Mouse (Mus musculus): ENCODE data around the gene Olfr372. TPM values are rescaled to one million over a fixed set of nuclear protein-coding genes. Genes with fewer than 3 reads are reported as not detected.
"Not testable (repeated sequence)": the region's sequence is repeated elsewhere in the genome, so short reads cannot be mapped to it uniquely, and the experiment has no call there.

The Olfr372 gene
- not detected in 2 replicates for polyA plus RNA-seq (2012; rRNA removed)
- polyA plus RNA-seq (2014; fragmentation: Nextera tagmentation; extraction: Ambion mirVana): not detected in 2 replicates

DNA sequence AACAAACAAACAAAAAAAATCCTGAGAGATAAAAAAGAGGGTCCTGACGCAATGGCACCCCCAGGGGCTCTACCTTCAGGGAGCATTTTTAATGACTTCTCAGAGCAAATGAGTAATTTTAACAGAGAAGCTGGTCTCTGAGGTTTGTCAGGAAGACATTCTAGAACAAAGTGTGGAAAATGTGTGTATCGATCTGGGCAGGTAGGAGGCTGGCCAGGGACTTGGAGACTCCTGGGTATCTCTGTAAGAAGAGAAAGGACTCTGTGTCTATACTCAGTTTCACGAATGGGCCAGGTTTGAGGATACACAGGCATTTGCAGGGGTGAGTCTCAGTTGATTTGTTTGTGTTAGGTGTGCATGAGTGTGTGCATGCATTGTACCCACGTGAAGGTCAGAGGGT is at the start of gene Olfr372:
Gene Olfr372 (plus strand): TSS at position 301 of the 400 bp plus-strand sequence.
- H3K9me3 ChIP-seq (ENCODE audit: control insufficient read depth, low read length); H3K27ac ChIP-seq (replicated peaks; ENCODE audit: low read depth, low read length); DNase-seq (ENCODE audit: low spot score); H3K4me1 ChIP-seq (ENCODE audit: control insufficient read depth, insufficient read depth, low read length); H3K36me3 ChIP-seq (ENCODE audit: control insufficient read depth, insufficient read depth, low read length); H3K4me2 ChIP-seq (replicated peaks; ENCODE audit: low read depth, low read length, severe bottlenecking); H3K27me3 ChIP-seq (ENCODE audit: control insufficient read depth, insufficient read depth, low read length); ATAC-seq (ENCODE audit: low FRiP score, low read depth); H3K4me3 ChIP-seq (replicated peaks; ENCODE audit: low read length); H3K9ac ChIP-seq (ENCODE audit: low read depth, low read length, severe bottlenecking): not testable (repeated sequence)
- WGBS: 72% methylated on average over 4 of the region's 4 CpGs

DNA sequence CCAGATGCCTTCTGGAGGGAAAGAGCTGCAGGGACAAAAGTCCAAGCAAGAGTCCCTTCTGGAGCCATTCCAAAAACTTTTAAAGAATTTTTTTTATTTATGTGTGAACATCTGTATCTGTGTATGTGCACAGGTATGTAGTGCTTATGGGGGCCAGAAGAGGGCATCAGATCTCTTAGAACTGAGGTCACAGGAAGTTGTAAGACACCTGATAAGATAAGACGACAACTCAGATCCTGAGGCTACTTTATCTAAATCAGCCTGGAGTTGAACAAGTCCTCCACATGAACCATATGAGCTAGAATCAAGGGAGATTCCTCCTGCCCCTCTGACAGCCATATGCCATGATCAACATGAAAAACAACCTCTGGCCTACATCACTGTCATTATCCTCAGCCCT is 41.6 kb upstream of the Olfr372 start:
- DNase-seq (ENCODE audit: low spot score): no peak
- no peak overlapping the region for H3K4me3 ChIP-seq (replicated peaks; ENCODE audit: low read length)
- 79% methylated on average over 1 of the region's 1 CpGs for WGBS

DNA sequence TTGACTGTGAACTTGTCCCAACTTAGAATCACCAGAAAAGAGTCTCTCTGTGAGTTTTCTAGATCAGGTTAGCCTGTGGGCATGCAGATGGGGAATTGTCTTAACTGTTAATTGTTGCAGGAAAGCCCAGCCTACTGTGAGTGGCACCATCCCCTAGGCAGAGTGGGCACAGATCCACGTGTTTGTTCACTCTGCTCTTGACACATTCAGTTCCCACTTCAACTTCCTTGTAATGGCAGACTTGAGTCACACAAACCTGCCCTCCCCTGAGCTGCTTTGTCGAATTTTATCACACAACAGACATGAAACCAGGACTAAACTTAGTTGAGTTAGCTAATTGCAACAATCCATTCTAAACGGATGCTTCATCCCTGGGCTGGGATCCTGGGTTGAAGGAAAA is 40.8 kb upstream of the Olfr372 start:
- Histone ChIP-seq H3K27me3 (ENCODE audit: control insufficient read depth, insufficient read depth, low read length) (no peaks in the 10 kb centered on the region), H3K27ac (replicated peaks; ENCODE audit: low read depth, low read length) (no peak overlapping the region), H3K9ac (ENCODE audit: low read depth, low read length, severe bottlenecking) (no peak overlapping the region), H3K4me3 (replicated peaks; ENCODE audit: low read length) (no peak overlapping the region), H3K4me1 (ENCODE audit: control insufficient read depth, insufficient read depth, low read length) (no peaks in the 10 kb centered on the region), H3K4me2 (replicated peaks; ENCODE audit: low read depth, low read length, severe bottlenecking) (no peak overlapping the region), H3K9me3 (ENCODE audit: control insufficient read depth, low read length) (no peaks in the 10 kb centered on the region), H3K36me3 (ENCODE audit: control insufficient read depth, insufficient read depth, low read length) (no peaks in the 10 kb centered on the region)
- TF ChIP-seq POLR2A (IDR thresholded peaks at IDR 0.05; ENCODE audit: borderline replicate concordance, extremely low read depth, insufficient read depth, insufficient read length): no peak
- 65% methylated on average over 3 of the region's 3 CpGs for WGBS
- no peak for DNase-seq (ENCODE audit: low spot score)
- no peak for ATAC-seq (ENCODE audit: low FRiP score, low read depth)

More for the DNA sequence above, 41.6 kb upstream of the Olfr372 start:
- Histone ChIP-seq H3K36me3 (ENCODE audit: control insufficient read depth, insufficient read depth, low read length) (no peaks in the 10 kb centered on the region), H3K4me1 (ENCODE audit: control insufficient read depth, insufficient read depth, low read length) (no peaks in the 10 kb centered on the region), H3K9ac (ENCODE audit: low read depth, low read length, severe bottlenecking) (no peak overlapping the region), H3K9me3 (ENCODE audit: control insufficient read depth, low read length) (no peaks in the 10 kb centered on the region), H3K27me3 (ENCODE audit: control insufficient read depth, insufficient read depth, low read length) (no peaks in the 10 kb centered on the region), H3K4me2 (replicated peaks; ENCODE audit: low read depth, low read length, severe bottlenecking) (no peak overlapping the region), H3K27ac (replicated peaks; ENCODE audit: low read depth, low read length) (no peak overlapping the region)
- no peak for TF ChIP-seq POLR2A (IDR thresholded peaks at IDR 0.05; ENCODE audit: borderline replicate concordance, extremely low read depth, insufficient read depth, insufficient read length)
- ATAC-seq (ENCODE audit: low FRiP score, low read depth): no peak

DNA sequence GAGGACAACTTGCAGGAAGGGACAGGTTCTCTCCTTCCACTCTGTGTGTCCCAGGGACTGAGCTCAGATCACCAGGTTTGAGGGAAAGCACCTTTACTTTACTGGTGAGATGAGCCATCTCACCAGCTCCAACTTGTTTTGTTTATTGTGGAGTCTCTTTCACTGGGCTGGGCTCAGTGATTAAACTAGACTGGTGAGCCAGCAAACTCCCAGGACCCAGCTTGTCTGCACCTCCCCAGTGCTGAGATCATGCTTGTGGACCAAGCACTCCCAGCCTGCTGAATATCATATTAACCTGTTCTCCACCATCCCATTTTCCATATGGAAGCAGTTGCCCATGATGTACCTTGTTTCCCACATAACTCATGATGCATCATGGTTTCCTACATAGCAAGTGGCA is 38.1 kb upstream of the Olfr372 start:
- no peak for TF ChIP-seq POLR2A (IDR thresholded peaks at IDR 0.05; ENCODE audit: borderline replicate concordance, extremely low read depth, insufficient read depth, insufficient read length)
- H3K4me1 ChIP-seq (ENCODE audit: control insufficient read depth, insufficient read depth, low read length): no peaks in the 10 kb centered on the region
- H3K4me2 ChIP-seq (replicated peaks; ENCODE audit: low read depth, low read length, severe bottlenecking): no peak overlapping the region
- ATAC-seq (ENCODE audit: low FRiP score, low read depth) (no peak), DNase-seq (ENCODE audit: low spot score) (no peak)
- H3K4me3 ChIP-seq (replicated peaks; ENCODE audit: low read length): no peak overlapping the region
- no peaks in the 10 kb centered on the region for H3K27me3 ChIP-seq (ENCODE audit: control insufficient read depth, insufficient read depth, low read length)
- H3K27ac ChIP-seq (replicated peaks; ENCODE audit: low read depth, low read length): no peak overlapping the region
- no peaks in the 10 kb centered on the region for H3K36me3 ChIP-seq (ENCODE audit: control insufficient read depth, insufficient read depth, low read length)
- H3K9me3 ChIP-seq (ENCODE audit: control insufficient read depth, low read length): no peaks in the 10 kb centered on the region
- no peak overlapping the region for H3K9ac ChIP-seq (ENCODE audit: low read depth, low read length, severe bottlenecking)

DNA sequence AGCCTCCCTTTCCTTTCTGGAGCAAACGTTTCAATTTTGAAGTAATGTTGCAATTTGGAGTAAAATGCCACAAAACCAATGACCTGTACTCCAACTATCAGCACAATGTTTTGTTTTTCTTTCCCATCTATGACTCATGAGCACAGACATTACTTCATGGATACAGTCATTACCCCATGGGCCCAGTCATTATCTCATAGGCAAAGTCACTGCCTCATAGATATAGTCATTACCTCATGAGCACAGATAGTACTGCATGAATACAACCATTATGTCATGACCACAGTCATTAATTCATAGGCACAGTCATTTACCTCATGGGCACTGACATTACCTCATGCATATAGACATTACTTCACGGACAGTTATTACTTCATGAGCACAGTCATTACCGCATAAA is 35.1 kb upstream of the Olfr372 start:
- no peak overlapping the region for H3K27ac ChIP-seq (replicated peaks; ENCODE audit: low read depth, low read length)
- ATAC-seq (ENCODE audit: low FRiP score, low read depth): no peak
- no peaks in the 10 kb centered on the region for H3K9me3 ChIP-seq (ENCODE audit: control insufficient read depth, low read length)
- WGBS: 75% methylated on average over 3 of the region's 3 CpGs
- H3K9ac ChIP-seq (ENCODE audit: low read depth, low read length, severe bottlenecking): no peak overlapping the region
- no peak for TF ChIP-seq POLR2A (IDR thresholded peaks at IDR 0.05; ENCODE audit: borderline replicate concordance, extremely low read depth, insufficient read depth, insufficient read length)
- H3K27me3 ChIP-seq (ENCODE audit: control insufficient read depth, insufficient read depth, low read length): no peaks in the 10 kb centered on the region
- no peak for DNase-seq (ENCODE audit: low spot score)
- no peak overlapping the region for H3K4me2 ChIP-seq (replicated peaks; ENCODE audit: low read depth, low read length, severe bottlenecking)
- no peaks in the 10 kb centered on the region for H3K4me1 ChIP-seq (ENCODE audit: control insufficient read depth, insufficient read depth, low read length)
- no peak overlapping the region for H3K4me3 ChIP-seq (replicated peaks; ENCODE audit: low read length)
- H3K36me3 ChIP-seq (ENCODE audit: control insufficient read depth, insufficient read depth, low read length): no peaks in the 10 kb centered on the region

DNA sequence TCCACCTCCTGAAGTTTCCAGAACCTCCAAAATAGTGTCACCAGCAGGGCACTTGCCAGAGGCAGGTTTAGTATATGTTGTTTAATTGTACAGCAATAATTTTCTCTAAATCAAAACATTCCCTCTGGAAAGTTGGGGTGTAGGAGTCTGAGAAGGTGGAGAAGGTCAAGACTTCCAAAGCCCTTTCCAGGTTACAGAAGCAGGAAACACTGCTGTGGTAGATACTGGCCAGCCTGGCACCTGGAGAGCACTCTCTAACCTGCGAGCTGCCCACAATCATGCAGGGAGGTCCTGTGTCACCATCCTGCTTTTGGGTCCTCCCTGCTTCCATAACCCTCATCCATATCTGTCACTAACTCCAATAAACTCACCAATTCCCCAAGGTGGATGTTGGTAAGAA is 34.3 kb upstream of the Olfr372 start:
- ATAC-seq (ENCODE audit: low FRiP score, low read depth) (no peak), DNase-seq (ENCODE audit: low spot score) (no peak)
- Histone ChIP-seq H3K4me3 (replicated peaks; ENCODE audit: low read length) (no peak overlapping the region), H3K36me3 (ENCODE audit: control insufficient read depth, insufficient read depth, low read length) (no peaks in the 10 kb centered on the region), H3K4me1 (ENCODE audit: control insufficient read depth, insufficient read depth, low read length) (no peaks in the 10 kb centered on the region), H3K9me3 (ENCODE audit: control insufficient read depth, low read length) (no peaks in the 10 kb centered on the region), H3K4me2 (replicated peaks; ENCODE audit: low read depth, low read length, severe bottlenecking) (no peak overlapping the region), H3K27ac (replicated peaks; ENCODE audit: low read depth, low read length) (no peak overlapping the region), H3K9ac (ENCODE audit: low read depth, low read length, severe bottlenecking) (no peak overlapping the region), H3K27me3 (ENCODE audit: control insufficient read depth, insufficient read depth, low read length) (no peaks in the 10 kb centered on the region)
- no peak for TF ChIP-seq POLR2A (IDR thresholded peaks at IDR 0.05; ENCODE audit: borderline replicate concordance, extremely low read depth, insufficient read depth, insufficient read length)
- WGBS: 71% methylated on average over 1 of the region's 1 CpGs
